Mouse (Mus musculus) neural tube, embryonic 13.5 days (tissue): Measurements from ENCODE around the gene Magi2. TPM values are rescaled to one million over a fixed set of nuclear protein-coding genes. Genes with fewer than 3 reads are reported as not detected.
A peak's percentile ranks its signal among the peaks of the same experiment; 100 is the strongest.
"Not testable (repeated sequence)": the region's sequence is repeated elsewhere in the genome, so short reads cannot be mapped to it uniquely, and the experiment has no call there.

Experiments used
- ATAC-seq: fragments of 200-750 bp; cut with Nextera tagmentation; 2 replicates; pipeline ENCODE4 v1.8.0; 2017; ENCODE audit warnings: low read depth, mild to moderate bottlenecking, moderate TSS enrichment, moderate library complexity
- H3K27ac ChIP-seq: fragments of 300-500 bp; sonication (generic); replicated peaks from 2 replicates; pipeline ENCODE4 v1.5.1; 2015; ENCODE audit warnings: moderate library complexity, mild to moderate bottlenecking, inconsistent platforms
- H3K27me3 ChIP-seq: fragments of 300-500 bp; sonication (generic); 2 replicates; pipeline ENCODE4 v1.6.1; 2015; ENCODE audit warnings: mild to moderate bottlenecking, inconsistent platforms
- H3K36me3 ChIP-seq: fragments of 300-500 bp; sonication (generic); 2 replicates; pipeline ENCODE4 v1.6.1; 2015; ENCODE audit warnings: mild to moderate bottlenecking, inconsistent platforms
- H3K4me1 ChIP-seq: fragments of 300-500 bp; sonication (generic); replicated peaks from 2 replicates; pipeline ENCODE4 v1.6.1; 2015; ENCODE audit warnings: inconsistent platforms
- H3K4me2 ChIP-seq: fragments of 300-500 bp; sonication (generic); 2 replicates; pipeline ENCODE4 v1.6.1; 2015; ENCODE audit warnings: inconsistent platforms, mild to moderate bottlenecking, moderate library complexity
- H3K4me3 ChIP-seq: fragments of 300-500 bp; sonication (generic); 2 replicates; pipeline ENCODE4 v1.5.1; 2015; ENCODE audit warnings: mild to moderate bottlenecking, inconsistent platforms
- H3K9ac ChIP-seq: fragments of 300-500 bp; sonication (generic); 2 replicates; pipeline ENCODE4 v1.6.1; 2015; ENCODE audit warnings: moderate library complexity, mild to moderate bottlenecking, inconsistent platforms
- H3K9me3 ChIP-seq: fragments of 300-500 bp; sonication (generic); 2 replicates; pipeline ENCODE4 v1.6.1; 2016; ENCODE audit warnings: inconsistent platforms
- WGBS: fragments of 180-500 bp; shearing (Covaris S2); methylation state at CpG from one replicate; pipeline ENCODE4 v1.1.7; 2015; 5-methylcytosine and 5-hydroxymethylcytosine counted together
- polyA plus RNA-seq: library from polyadenylated mRNA; unstranded; fragments of >200 nt; fragmentation: Nextera tagmentation; extraction: Ambion mirVana; gene quantifications from 2 replicates; pipeline ENCODE4 v1.2.1, GENCODE M21; 2015

Gene Magi2
- polyA plus RNA-seq, 1 experiment from 2014 or later = 23.1 TPM

GRCm38 (mm10) chr5:20227912-20228762 is 1001.3 kb downstream of the Magi2 start:
- H3K9ac ChIP-seq = peak overlapping the region; percentile 18; the same call in 1 of the 2 replicates

DNA sequence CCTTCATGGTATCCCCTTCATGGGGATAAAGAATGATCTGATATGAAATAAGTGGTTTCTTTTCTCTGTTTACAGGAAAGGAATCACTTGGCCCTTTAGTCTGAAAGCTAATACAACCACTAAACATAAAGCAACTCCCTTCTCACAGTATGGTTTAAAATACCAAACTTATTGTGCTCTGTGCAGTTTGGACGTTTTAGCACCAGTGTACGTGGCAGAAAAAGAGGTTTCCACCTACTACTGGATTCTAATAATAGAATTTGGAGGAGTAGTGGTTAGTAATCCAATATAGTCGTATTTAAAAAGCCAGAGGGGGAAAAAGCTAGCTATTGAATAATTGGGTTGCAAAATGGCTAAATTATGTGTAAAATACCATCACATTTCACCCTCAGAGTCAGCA is 1005.1 kb downstream of the Magi2 start:
- Histone ChIP-seq H3K9ac (no peak overlapping the region), H3K9me3 (no peaks in the 10 kb centered on the region), H3K4me1 (peaks cover 32% of the 10 kb centered on the region), H3K4me3 (no peak overlapping the region), H3K27me3 (no peaks in the 10 kb centered on the region), H3K27ac (no peak overlapping the region), H3K4me2 (no peak overlapping the region), H3K36me3 (no peaks in the 10 kb centered on the region)
- ATAC-seq = no peak
- WGBS = 74% methylated on average over 3 of the region's 3 CpGs

More at GRCm38 (mm10) chr5:20227912-20228762, 1001.3 kb downstream of the Magi2 start:
- WGBS = 33% methylated on average over 16 of the region's 16 CpGs
- Histone ChIP-seq H3K9me3 (no peaks in the 10 kb centered on the region), H3K27ac (peak overlapping the region; percentile 75), H3K4me3 (peak overlapping the region; percentile 30), H3K4me2 (peak overlapping the region; percentile 47), H3K36me3 (no peaks in the 10 kb centered on the region), H3K27me3 (no peaks in the 10 kb centered on the region), H3K4me1 (peaks cover 44% of the 10 kb centered on the region)
- peak; percentile 75 for ATAC-seq

- Histone ChIP-seq H3K9me3 (no peaks in the 10 kb centered on the region), H3K9ac (no peak overlapping the region), H3K4me3 (no peak overlapping the region), H3K4me2 (no peak overlapping the region), H3K27me3 (no peaks in the 10 kb centered on the region), H3K27ac (no peak overlapping the region), H3K36me3 (no peaks in the 10 kb centered on the region), H3K4me1 (no peaks in the 10 kb centered on the region)
- ATAC-seq = no peak
- WGBS = 73% methylated on average over 2 of the region's 2 CpGs
Observed at GRCm38 (mm10) chr5:20241523-20241922, 1014.7 kb downstream of the Magi2 start.

GRCm38 (mm10) chr5:20242496-20242895 is 1015.7 kb downstream of the Magi2 start:
- no peak overlapping the region for H3K4me3 ChIP-seq
- no peaks in the 10 kb centered on the region for H3K9me3 ChIP-seq
- H3K27ac ChIP-seq = no peak overlapping the region
- H3K27me3 ChIP-seq = no peaks in the 10 kb centered on the region
- no peak for ATAC-seq
- no peaks in the 10 kb centered on the region for H3K4me1 ChIP-seq
- H3K4me2 ChIP-seq = no peak overlapping the region
- H3K9ac ChIP-seq = no peak overlapping the region
- H3K36me3 ChIP-seq = no peaks in the 10 kb centered on the region

GRCm38 (mm10) chr5:20249382-20249781 is 1022.5 kb downstream of the Magi2 start:
- H3K4me2 ChIP-seq = no peak overlapping the region
- H3K27ac ChIP-seq = no peak overlapping the region
- H3K36me3 ChIP-seq = no peaks in the 10 kb centered on the region
- H3K4me1 ChIP-seq = no peaks in the 10 kb centered on the region
- ATAC-seq = no peak
- no peaks in the 10 kb centered on the region for H3K27me3 ChIP-seq
- H3K9me3 ChIP-seq = no peaks in the 10 kb centered on the region
- 86% methylated on average over 6 of the region's 6 CpGs for WGBS
- no peak overlapping the region for H3K9ac ChIP-seq
- H3K4me3 ChIP-seq = no peak overlapping the region

- WGBS = 88% methylated on average over 6 of the region's 6 CpGs
- Histone ChIP-seq H3K27me3 (no peaks in the 10 kb centered on the region), H3K4me2 (no peak overlapping the region), H3K9ac (no peak overlapping the region), H3K27ac (no peak overlapping the region), H3K4me1 (0 out of 2 replicates have a peak, but pooled peaks cover 3% of the 10 kb centered on the region), H3K9me3 (no peaks in the 10 kb centered on the region), H3K4me3 (no peak overlapping the region), H3K36me3 (no peaks in the 10 kb centered on the region)
- ATAC-seq = no peak
Observed at GRCm38 (mm10) chr5:20251541-20251940, 1024.7 kb downstream of the Magi2 start.

DNA sequence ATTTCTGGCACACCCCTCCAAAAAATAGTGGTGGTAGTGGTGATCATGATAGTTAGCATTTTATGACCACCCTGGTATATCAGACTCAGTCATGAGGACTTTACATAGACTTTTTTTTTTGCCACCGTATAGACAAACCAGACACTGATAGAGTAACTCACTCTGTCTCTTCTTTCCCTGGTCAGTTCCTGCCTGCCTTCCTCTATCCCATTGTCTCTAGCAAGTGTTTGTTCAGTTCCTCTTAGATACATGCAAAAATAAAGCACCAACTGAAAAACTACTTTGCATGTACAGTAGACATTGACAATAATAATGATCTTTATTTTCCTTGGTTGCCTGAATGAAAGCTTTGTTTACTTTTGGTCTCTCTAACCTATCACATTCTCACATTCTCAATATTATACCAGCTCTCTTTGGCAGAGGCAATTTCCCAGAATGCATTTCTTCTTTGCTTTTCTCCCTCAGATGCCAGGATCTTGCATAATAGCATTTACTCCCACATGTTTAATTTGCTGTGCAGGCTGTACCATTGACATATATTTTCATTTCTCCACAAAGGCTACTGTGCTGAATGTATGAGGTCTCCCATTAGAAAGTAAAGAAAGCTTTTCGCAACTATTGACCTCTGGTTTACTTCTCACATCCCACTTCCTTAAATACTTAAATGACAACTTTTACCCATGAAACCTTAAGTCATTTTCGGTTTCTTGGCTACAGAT is 1029.5 kb downstream of the Magi2 start:
- ATAC-seq = no peak
- 87% methylated on average over 3 of the region's 3 CpGs for WGBS
- no peak overlapping the region for H3K27ac ChIP-seq
- no peaks in the 10 kb centered on the region for H3K27me3 ChIP-seq
- H3K4me2 ChIP-seq = no peak overlapping the region
- no peak overlapping the region for H3K4me3 ChIP-seq
- H3K4me1 ChIP-seq = 0 out of 2 replicates have a peak, but pooled peaks cover 3% of the 10 kb centered on the region
- H3K9ac ChIP-seq = no peak overlapping the region
- no peaks in the 10 kb centered on the region for H3K9me3 ChIP-seq
- H3K36me3 ChIP-seq = no peaks in the 10 kb centered on the region

DNA sequence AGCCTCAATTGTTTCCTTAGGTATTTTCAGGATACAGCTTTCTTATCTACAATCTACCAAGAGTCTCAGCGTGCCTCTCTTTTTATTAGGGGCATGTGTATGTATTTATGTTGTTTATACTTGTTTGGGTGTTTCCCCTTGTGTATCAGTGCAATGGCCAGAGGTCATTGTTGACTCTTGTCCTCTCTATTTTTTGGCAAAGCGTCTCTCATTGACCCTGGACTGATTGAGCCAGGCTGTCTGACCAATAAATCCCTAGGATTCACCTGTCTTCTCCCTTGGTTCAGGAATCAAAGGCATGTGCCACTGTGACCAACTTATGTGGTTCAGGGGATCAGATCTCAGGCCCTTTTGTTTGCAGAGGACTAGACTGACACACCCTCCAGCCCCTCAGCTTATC is 1030.1 kb downstream of the Magi2 start:
- no peak for ATAC-seq
- Histone ChIP-seq H3K36me3 (no peaks in the 10 kb centered on the region), H3K4me1 (0 out of 2 replicates have a peak, but pooled peaks cover 3% of the 10 kb centered on the region), H3K9me3 (no peaks in the 10 kb centered on the region), H3K27me3 (no peaks in the 10 kb centered on the region), H3K9ac (no peak overlapping the region), H3K27ac (no peak overlapping the region), H3K4me2 (no peak overlapping the region), H3K4me3 (no peak overlapping the region)
- 80% methylated on average over 2 of the region's 2 CpGs for WGBS

DNA sequence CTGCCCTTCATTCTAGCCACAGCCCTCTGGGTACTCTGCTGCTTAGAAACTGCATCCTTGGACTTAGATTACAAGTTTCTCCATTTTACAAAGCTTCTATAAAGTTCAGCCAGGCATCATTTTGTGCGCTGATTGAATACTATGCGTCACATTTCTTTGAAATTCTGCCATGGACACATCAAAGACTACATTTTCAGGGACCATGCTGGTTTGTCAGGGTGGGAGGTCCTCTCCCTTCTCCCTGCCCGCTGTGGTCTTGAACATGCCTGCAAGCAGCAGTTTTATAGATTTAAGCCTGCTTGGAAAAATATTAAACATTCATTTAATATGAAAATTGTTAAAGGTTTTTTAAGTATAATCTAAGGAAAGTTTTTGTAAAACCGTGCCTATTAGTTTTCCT is 1030.6 kb downstream of the Magi2 start:
- Histone ChIP-seq H3K36me3 (no peaks in the 10 kb centered on the region), H3K4me3 (no peak overlapping the region), H3K27me3 (no peaks in the 10 kb centered on the region), H3K4me1 (0 out of 2 replicates have a peak, but pooled peaks cover 3% of the 10 kb centered on the region), H3K27ac (no peak overlapping the region), H3K4me2 (no peak overlapping the region), H3K9me3 (no peaks in the 10 kb centered on the region), H3K9ac (no peak overlapping the region)
- no peak for ATAC-seq
- WGBS = 81% methylated on average over 4 of the region's 4 CpGs

- H3K36me3 ChIP-seq = no peaks in the 10 kb centered on the region
- no peak overlapping the region for H3K9ac ChIP-seq
- H3K4me3 ChIP-seq = no peak overlapping the region
- 0 out of 2 replicates have a peak, but pooled peaks cover 3% of the 10 kb centered on the region for H3K4me1 ChIP-seq
- WGBS = 85% methylated on average over 3 of the region's 3 CpGs
- H3K27me3 ChIP-seq = no peaks in the 10 kb centered on the region
- H3K9me3 ChIP-seq = no peaks in the 10 kb centered on the region
- no peak overlapping the region for H3K27ac ChIP-seq
- no peak overlapping the region for H3K4me2 ChIP-seq
- ATAC-seq = no peak
Observed at GRCm38 (mm10) chr5:20259719-20260118, 1032.9 kb downstream of the Magi2 start.

DNA sequence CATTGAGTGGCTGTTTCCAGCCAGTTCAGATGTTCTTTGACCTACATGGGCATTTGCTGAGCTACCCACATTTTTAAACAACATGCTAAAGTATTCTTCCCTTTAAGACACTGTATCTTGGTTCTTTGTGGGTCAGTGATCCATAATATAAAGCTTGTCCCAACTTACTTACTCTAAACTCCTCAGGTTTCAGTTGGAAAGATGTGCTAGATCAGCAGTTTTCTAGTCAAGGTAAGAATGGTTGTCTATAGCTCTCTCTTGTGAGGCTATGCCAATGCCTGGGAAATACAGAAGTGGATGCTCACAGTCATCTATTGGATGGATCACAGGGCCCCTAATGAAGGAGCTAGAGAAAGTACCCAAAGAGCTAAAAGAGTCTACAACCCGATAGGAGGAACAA is 1045.8 kb downstream of the Magi2 start:
- H3K27ac ChIP-seq, H3K9me3 ChIP-seq, H3K4me2 ChIP-seq, H3K4me3 ChIP-seq, H3K36me3 ChIP-seq, H3K27me3 ChIP-seq, ATAC-seq, H3K9ac ChIP-seq, H3K4me1 ChIP-seq: not testable (repeated sequence)
- 96% methylated on average over 1 of the region's 1 CpGs for WGBS

DNA sequence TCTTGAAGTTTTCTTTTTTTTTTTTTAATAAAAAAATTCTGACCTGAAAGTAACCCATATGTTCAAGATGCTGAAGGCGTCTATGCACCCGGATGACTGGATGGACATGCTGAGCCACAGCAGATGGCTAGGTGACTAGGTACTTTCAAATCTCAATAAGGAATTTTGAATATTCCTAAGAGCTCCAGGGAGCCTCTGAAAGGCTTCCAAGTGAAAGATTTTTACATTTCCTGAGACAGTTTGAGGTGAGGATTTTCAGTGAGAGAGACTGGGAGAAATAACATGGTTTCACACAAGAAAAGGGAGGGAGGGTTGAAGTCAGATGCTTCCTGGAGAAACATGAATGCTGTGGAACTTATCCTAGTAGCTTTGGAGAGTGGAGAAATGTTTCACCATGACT is 1048.8 kb downstream of the Magi2 start:
- Histone ChIP-seq H3K27ac (no peak overlapping the region), H3K27me3 (no peaks in the 10 kb centered on the region), H3K4me2 (no peak overlapping the region), H3K4me1 (no peaks in the 10 kb centered on the region), H3K4me3 (no peak overlapping the region), H3K9me3 (no peaks in the 10 kb centered on the region), H3K36me3 (no peaks in the 10 kb centered on the region), H3K9ac (no peak overlapping the region)
- no peak for ATAC-seq
- WGBS = 87% methylated on average over 2 of the region's 2 CpGs
